Mouse (Mus musculus): ENCODE measurements at regions not wholly inside any gene's neighbourhood (a gene's known extent, or its start where the extent isn't known, plus 50 kb on each side); places are given as distances from the start of the nearest gene placed in this dataset.

GRCm38 (mm10) chr13:6235394-6235793, 312.6 kb upstream of the Pitrm1 start:
- TF ChIP-seq CTCF (IDR thresholded peaks at IDR 0.05; ENCODE audit: insufficient read depth, low read depth, low read length) (no peak), POLR2A (IDR thresholded peaks at IDR 0.05; ENCODE audit: insufficient read depth, low read depth, low read length) (no peak)
